Mouse (Mus musculus) heart, postnatal 25 days (tissue): ENCODE measurements around the gene Ssbp4. TPM values are rescaled to one million over a fixed set of nuclear protein-coding genes. Genes with fewer than 3 reads are reported as not detected.
A peak's percentile ranks its signal among the peaks of the same experiment; 100 is the strongest.

Experiments
- DNase-seq: peaks from one replicate; pipeline ENCODE4 v3.0.0; 2022; ENCODE audit warnings: low spot score
- intact Hi-C: fragments of 180-260 bp; cut with DNase I; formaldehyde crosslinking; loops from one replicate; pipeline ENCODE4 v1.15.1; 2025
- total RNA-seq, 2 experiments: library from RNA; stranded (reverse); gene quantifications; 2 replicates each; pipeline ENCODE4 v1.2.3; 2021

Ssbp4 gene
- total RNA-seq: 10 to 100 TPM; 37.0 to 37.7 TPM

- no peak for DNase-seq
Observed at GRCm38 (mm10) chr8:70608749-70609367, at the start of gene Ssbp4. Gene Ssbp4 (minus strand): TSS chr8:70608872.

GRCm38 (mm10) chr8:70657739-70658138 is 49.1 kb upstream of the Ssbp4 start:
- DNase-seq: no peak
- intact Hi-C loops: no loop called here

More at GRCm38 (mm10) chr8:70608749-70609367, at the start of gene Ssbp4:
- intact Hi-C loops: no loop called here

- intact Hi-C loops: no loop called here
Observed at GRCm38 (mm10) chr8:70657214-70657613, 48.5 kb upstream of the Ssbp4 start.

GRCm38 (mm10) chr8:70656193-70656790 is 47.6 kb upstream of the Ssbp4 start:
- DNase-seq: no peak
- intact Hi-C loops: no loop called here

More at GRCm38 (mm10) chr8:70657214-70657613, 48.5 kb upstream of the Ssbp4 start:
- no peak for DNase-seq

GRCm38 (mm10) chr8:70655469-70655868 is 46.8 kb upstream of the Ssbp4 start:
- intact Hi-C loops: no loop called here
- DNase-seq: no peak

GRCm38 (mm10) chr8:70654121-70654520 is 45.4 kb upstream of the Ssbp4 start:
- no peak for DNase-seq
- intact Hi-C loops: loop anchor here (5.0 kb wide), 1 partner anchor 42 kb away; no protein-coding TSS in a partner anchor

- intact Hi-C loops: loop anchor here (1.0 to 5.0 kb wide), 2 partner anchors 27 to 41 kb away; no protein-coding TSS in a partner anchor
- no peak for DNase-seq
Observed at GRCm38 (mm10) chr8:70653226-70653625, 44.6 kb upstream of the Ssbp4 start.

GRCm38 (mm10) chr8:70650351-70650750 is 41.7 kb upstream of the Ssbp4 start:
- DNase-seq: no peak
- intact Hi-C loops: loop anchor here (5.0 kb wide), 1 partner anchor 38 kb away; no protein-coding TSS in a partner anchor

GRCm38 (mm10) chr8:70649324-70649723 is 40.7 kb upstream of the Ssbp4 start:
- intact Hi-C loops: no loop called here
- peak; percentile 83 for DNase-seq

- intact Hi-C loops: no loop called here
- DNase-seq: no peak
Observed at GRCm38 (mm10) chr8:70648921-70649320, 40.2 kb upstream of the Ssbp4 start.

GRCm38 (mm10) chr8:70648164-70648442 is 39.4 kb upstream of the Ssbp4 start:
- DNase-seq: no peak
- intact Hi-C loops: no loop called here

- intact Hi-C loops: no loop called here
- no peak for DNase-seq
Observed at GRCm38 (mm10) chr8:70647343-70648163, 38.9 kb upstream of the Ssbp4 start.

- intact Hi-C loops: no loop called here
- DNase-seq: no peak
Observed at GRCm38 (mm10) chr8:70646775-70647174, 38.1 kb upstream of the Ssbp4 start.

GRCm38 (mm10) chr8:70646369-70646768 is 37.7 kb upstream of the Ssbp4 start:
- intact Hi-C loops: no loop called here

GRCm38 (mm10) chr8:70645501-70646224 is 37.0 kb upstream of the Ssbp4 start:
- intact Hi-C loops: no loop called here
- DNase-seq: no peak

More at GRCm38 (mm10) chr8:70646369-70646768, 37.7 kb upstream of the Ssbp4 start:
- no peak for DNase-seq

- DNase-seq: no peak
- intact Hi-C loops: no loop called here
Observed at GRCm38 (mm10) chr8:70644065-70644464, 35.4 kb upstream of the Ssbp4 start.

- intact Hi-C loops: no loop called here
- no peak for DNase-seq
Observed at GRCm38 (mm10) chr8:70643019-70643418, 34.3 kb upstream of the Ssbp4 start.

- intact Hi-C loops: no loop called here
- DNase-seq: no peak
Observed at GRCm38 (mm10) chr8:70638752-70639151, 30.1 kb upstream of the Ssbp4 start.

- intact Hi-C loops: no loop called here
- DNase-seq: no peak
Observed at GRCm38 (mm10) chr8:70636838-70637237, 28.2 kb upstream of the Ssbp4 start.

- no peak for DNase-seq
- intact Hi-C loops: no loop called here
Observed at GRCm38 (mm10) chr8:70635527-70635926, 26.9 kb upstream of the Ssbp4 start.
